Mouse (Mus musculus) testis, adult 2 months (tissue): ENCODE results near the gene Stam. TPM values are rescaled to one million over a fixed set of nuclear protein-coding genes. Genes with fewer than 3 reads are reported as not detected.

Experiments
- H3K27ac ChIP-seq: fragments of 200-500 bp; 2 replicates; pipeline ENCODE4 v1.5.1; 2012; ENCODE audit warnings: low read depth, low read length; ENCODE audit not compliant: control insufficient read depth, insufficient read depth
- H3K27me3 ChIP-seq: fragments of 200-500 bp; 2 replicates; pipeline ENCODE4 v1.6.1; 2012; ENCODE audit warnings: mild to moderate bottlenecking, low read length, moderate library complexity; ENCODE audit not compliant: control insufficient read depth, insufficient read depth
- H3K36me3 ChIP-seq: fragments of 200-500 bp; 2 replicates; pipeline ENCODE4 v1.6.1; 2012; ENCODE audit warnings: mild to moderate bottlenecking, low read length; ENCODE audit not compliant: control insufficient read depth, insufficient read depth
- H3K4me1 ChIP-seq: fragments of 200-500 bp; 2 replicates; pipeline ENCODE4 v1.6.1; 2012; ENCODE audit warnings: low read length; ENCODE audit not compliant: control insufficient read depth, insufficient read depth
- H3K4me3 ChIP-seq: fragments of 200-500 bp; 2 replicates; pipeline ENCODE4 v1.5.1; 2012; ENCODE audit warnings: low read depth, mild to moderate bottlenecking, low read length, moderate library complexity, mixed read lengths; ENCODE audit not compliant: control insufficient read depth
- CTCF ChIP-seq: fragments of 200-500 bp; IDR thresholded peaks from 2 replicates; pipeline ENCODE4 v1.5.1; 2012; ENCODE audit warnings: low read depth, mild to moderate bottlenecking, inconsistent platforms, low read length, moderate library complexity; ENCODE audit not compliant: control insufficient read depth, insufficient read depth, insufficient replicate concordance
- POLR2A ChIP-seq: fragments of 200-500 bp; IDR thresholded peaks from 2 replicates; pipeline ENCODE4 v1.6.1; 2012; ENCODE audit warnings: low read depth, mild to moderate bottlenecking, inconsistent platforms, low read length, moderate library complexity; ENCODE audit not compliant: control insufficient read depth
- polyA plus RNA-seq: library from polyadenylated mRNA; depleted of rRNA; stranded (reverse); fragments of >200 nt; gene quantifications from 2 replicates; pipeline ENCODE4 v1.2.3, GENCODE M21; 2012

Stam gene
- polyA plus RNA-seq, 1 experiment = 8.3 TPM

GRCm38 (mm10) chr2:14165618-14166344, 91.9 kb downstream of the Stam start:
- Histone ChIP-seq H3K4me3 (no peak overlapping the region), H3K4me1 (no peaks in the 10 kb centered on the region), H3K36me3 (no peaks in the 10 kb centered on the region), H3K27me3 (no peaks in the 10 kb centered on the region), H3K27ac (no peak overlapping the region)
- no peak for TF ChIP-seq POLR2A
- no peak for TF ChIP-seq CTCF

GRCm38 (mm10) chr2:14167721-14168120, 93.8 kb downstream of the Stam start:
- Histone ChIP-seq H3K4me3 (no peak overlapping the region), H3K4me1 (no peaks in the 10 kb centered on the region), H3K36me3 (no peaks in the 10 kb centered on the region), H3K27me3 (no peaks in the 10 kb centered on the region), H3K27ac (no peak overlapping the region)
- no peak for TF ChIP-seq POLR2A
- TF ChIP-seq CTCF = no peak

GRCm38 (mm10) chr2:14174334-14174733, 100.4 kb downstream of the Stam start, which contains the start of gene Tmem236:
Gene Tmem236, plus strand, starts transcription at chr2:14174523.
- Histone ChIP-seq H3K4me1 (no peaks in the 10 kb centered on the region), H3K27ac (no peak within 1 kb of the TSS), H3K27me3 (no peaks in the 10 kb centered on the region), H3K4me3 (no peak within 1 kb of the TSS), H3K36me3 (no peaks in the 10 kb centered on the region)
- TF ChIP-seq POLR2A (no peak), CTCF (no peak)

- Histone ChIP-seq H3K27ac (no peak overlapping the region), H3K4me3 (no peak overlapping the region), H3K4me1 (no peaks in the 10 kb centered on the region), H3K27me3 (no peaks in the 10 kb centered on the region), H3K36me3 (no peaks in the 10 kb centered on the region)
- TF ChIP-seq POLR2A (no peak), CTCF (no peak)
These were observed 102.7 kb downstream of the Stam start for GRCm38 (mm10) chr2:14176460-14177193.

- Histone ChIP-seq H3K4me1 (no peaks in the 10 kb centered on the region), H3K4me3 (no peak overlapping the region), H3K27me3 (no peaks in the 10 kb centered on the region), H3K36me3 (no peaks in the 10 kb centered on the region), H3K27ac (no peak overlapping the region)
- TF ChIP-seq CTCF (no peak), POLR2A (no peak)
These were observed 110.5 kb downstream of the Stam start for GRCm38 (mm10) chr2:14184375-14184774.

- TF ChIP-seq POLR2A = no peak
- no peak for TF ChIP-seq CTCF
- Histone ChIP-seq H3K27me3 (no peaks in the 10 kb centered on the region), H3K36me3 (no peaks in the 10 kb centered on the region), H3K4me3 (no peak overlapping the region), H3K27ac (no peak overlapping the region), H3K4me1 (no peaks in the 10 kb centered on the region)
These were observed 116.8 kb downstream of the Stam start for GRCm38 (mm10) chr2:14190684-14191083.

- H3K27me3 ChIP-seq = no peaks in the 10 kb centered on the region
- H3K4me1 ChIP-seq = no peaks in the 10 kb centered on the region
- no peaks in the 10 kb centered on the region for H3K36me3 ChIP-seq
- H3K27ac ChIP-seq = no peak overlapping the region
- H3K4me3 ChIP-seq = no peak overlapping the region
- no peak for TF ChIP-seq POLR2A
- no peak for TF ChIP-seq CTCF
These were observed 117.7 kb downstream of the Stam start for GRCm38 (mm10) chr2:14191601-14192000.
